Mouse (Mus musculus): ENCODE data around the gene 4933403O08Rik.

4933403O08Rik gene

DNA sequence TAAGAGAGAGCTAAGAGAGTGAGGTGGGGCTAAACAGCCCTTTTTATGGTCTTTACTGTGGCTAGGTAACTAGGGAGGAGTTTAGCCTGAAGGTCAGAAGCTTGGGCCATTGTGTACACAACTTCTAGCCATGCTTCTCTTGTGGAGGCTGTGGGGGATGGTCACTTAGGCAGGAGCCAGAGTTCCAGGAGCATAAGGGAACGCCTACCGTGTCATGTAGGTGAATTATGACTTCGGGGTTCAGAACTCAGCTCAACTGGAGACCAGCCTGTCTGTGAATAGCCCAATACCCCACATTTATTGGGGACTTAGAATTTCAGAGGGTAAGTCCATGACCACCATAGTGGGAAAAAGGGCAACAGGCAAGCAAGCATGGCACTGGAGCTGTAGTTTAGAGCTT is at the start of gene 4933403O08Rik:
4933403O08Rik (plus strand) TSS at position 301 of the 400 bp plus-strand sequence.
- DNase-seq (ENCODE audit: low spot score in 2 of 2) = no peak

DNA sequence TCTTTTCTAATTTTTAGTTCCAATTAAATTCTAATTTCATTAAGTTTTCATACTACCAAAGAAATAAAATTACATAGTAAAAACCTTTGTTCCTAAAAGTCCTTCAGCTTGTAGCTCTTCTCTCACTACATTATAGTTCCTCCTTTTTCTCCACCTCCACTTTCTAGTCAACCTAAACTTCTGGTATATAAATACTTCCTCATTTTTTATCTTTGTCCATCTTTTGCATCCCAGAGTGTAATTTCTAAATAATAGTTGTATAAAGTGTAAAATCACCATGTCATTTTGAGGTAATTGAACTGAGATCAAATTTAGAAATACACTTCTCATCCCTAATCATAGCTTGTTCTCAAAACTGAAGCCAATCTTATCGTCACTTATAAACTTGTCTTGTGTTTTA is 4.1 kb downstream of the 4933403O08Rik start:
- DNase-seq (ENCODE audit: low spot score in 2 of 2) = no peak

GRCm38 (mm10) chrX:112255513-112255912 is 16.7 kb downstream of the 4933403O08Rik start:
- DNase-seq (ENCODE audit: low spot score in 2 of 2) = no peak

DNA sequence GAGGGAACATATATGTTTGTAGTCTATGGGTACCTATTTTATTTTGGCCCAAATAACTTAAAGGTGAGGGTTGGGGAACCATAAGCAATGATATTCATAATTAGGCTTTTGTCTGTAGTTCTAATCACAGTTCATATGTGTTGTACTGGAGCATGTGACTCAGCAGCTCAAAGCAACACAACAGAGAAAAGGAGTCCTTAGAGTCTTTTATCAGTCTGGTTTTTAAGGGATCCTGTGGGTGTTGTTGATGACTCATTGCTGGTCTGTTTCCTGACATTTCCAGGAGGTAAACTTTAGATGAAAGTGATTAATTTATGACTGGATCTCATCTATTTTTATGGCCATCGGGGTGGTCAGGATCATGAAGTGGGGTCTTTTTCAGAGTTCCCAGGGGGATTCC is 34.7 kb downstream of the 4933403O08Rik start:
- no peak for DNase-seq (ENCODE audit: low spot score in 2 of 2)
